Mouse (Mus musculus): Measurements from ENCODE around the gene Gm49510.

Gene Gm49510

DNA sequence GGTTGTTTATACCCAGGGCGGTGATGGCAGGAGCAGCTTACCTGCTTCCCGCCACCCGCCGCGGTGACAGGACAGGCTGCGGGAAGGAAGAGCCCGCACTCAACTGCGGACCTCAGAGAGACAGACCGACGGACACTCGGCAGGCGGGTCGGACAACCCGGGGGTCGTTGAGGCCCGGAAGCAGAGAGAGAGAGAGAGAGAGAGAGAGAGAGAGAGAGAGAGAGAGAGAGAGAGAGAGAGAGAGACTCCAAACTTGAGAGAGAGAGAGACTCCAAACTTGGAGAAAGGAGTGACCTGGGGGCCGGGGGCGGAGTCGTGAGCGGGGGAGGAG is at the start of gene Gm49510:
Gm49510 (plus strand) TSS at position 259 of the 331 bp plus-strand sequence.
- DNase-seq: no peak

DNA sequence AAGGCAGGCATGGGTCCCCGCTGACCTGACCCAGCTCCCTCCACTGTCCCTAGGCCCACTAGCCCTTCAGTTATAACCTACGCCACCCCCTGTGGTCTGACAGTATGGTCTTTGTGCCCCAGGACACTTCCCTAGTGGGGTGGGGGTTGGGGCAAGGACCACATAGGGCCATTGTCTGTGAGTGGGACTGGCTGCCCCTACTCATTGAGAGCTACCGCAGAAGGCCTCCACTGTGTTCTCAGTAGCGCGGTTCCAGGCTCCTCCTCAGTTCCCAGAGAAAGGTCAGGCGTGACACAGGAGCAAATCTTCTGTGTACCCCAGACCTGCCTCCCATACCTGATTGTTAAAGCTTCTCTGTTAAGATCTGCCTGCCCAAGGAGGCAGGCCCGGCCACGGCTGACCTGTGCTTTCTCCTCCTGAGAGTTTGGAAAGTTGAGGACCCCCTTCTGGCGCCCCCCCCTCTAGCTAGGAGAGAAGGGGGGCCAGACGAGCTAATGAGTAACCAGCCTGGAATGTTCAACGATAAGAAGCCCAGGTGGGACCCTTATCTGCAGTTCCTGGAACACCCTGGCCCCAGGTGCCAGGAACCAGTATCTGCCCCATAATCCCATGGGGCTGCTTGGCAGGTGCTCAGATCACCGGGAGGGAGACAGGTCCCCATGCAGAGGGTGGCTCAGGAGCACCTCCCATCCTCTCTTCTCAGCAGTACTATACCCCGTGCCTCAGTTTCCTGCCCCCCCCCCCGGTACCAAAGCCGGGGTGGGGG is 49.2 kb upstream of the Gm49510 start:
- DNase-seq: peak in 1 of 2 experiments; percentile 25

DNA sequence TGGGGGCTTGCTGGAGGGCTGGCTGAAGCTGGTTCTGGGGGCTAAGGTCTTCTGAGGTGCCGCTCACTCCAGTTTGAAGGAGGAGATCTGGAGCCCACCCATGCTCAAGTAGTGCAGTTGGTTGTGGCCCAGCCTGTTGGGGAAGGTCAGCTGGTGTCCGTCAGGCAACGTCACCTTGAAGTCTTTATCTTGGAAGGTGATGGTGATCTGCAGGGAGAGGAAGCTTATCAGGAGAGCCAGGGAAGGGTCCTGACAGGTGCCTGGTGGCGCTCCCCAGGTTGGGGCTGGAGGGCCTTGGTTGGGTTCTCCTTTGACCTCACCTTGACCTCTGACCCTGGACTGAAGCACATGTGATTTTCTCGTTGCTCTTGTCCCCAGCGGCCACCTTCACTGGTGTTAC is 48.5 kb upstream of the Gm49510 start:
- no peak for DNase-seq

DNA sequence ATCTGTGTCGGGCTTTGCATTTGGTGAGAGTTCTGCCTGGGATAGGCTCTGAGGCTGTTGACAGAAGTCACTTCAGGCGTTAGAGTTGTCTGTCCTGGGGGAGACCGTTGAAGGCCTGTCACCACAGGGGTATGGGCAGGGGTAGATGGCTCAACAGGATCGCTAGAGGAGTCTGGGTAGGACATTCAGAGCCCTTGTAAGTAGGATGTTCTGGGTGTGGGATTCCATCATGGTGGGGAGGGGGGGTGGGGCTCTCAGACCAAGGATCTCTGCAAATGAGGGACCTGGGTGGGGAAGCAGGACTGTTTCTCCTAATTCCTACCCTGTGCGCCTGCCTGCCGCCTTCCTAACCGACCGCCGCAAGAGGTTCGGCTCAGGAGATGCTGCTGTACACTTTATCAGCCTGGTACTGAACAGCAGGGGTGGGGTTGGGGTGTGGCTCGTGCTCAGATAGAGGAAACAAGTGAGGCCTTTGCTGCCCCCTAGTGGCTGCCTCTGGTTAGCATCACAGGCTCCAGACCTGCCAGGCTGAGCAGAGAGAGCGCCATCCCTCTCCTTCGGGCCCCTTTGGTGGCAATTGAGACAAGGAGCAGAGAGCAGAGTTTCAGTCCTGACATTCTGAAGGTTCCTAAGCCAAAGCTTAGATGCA is 47.8 kb upstream of the Gm49510 start:
- DNase-seq: peak; percentile 95 to 97

- no peak for DNase-seq
Observed at GRCm38 (mm10) chr15:78855303-78855965, 44.0 kb upstream of the Gm49510 start, which contains the start of gene Lgals2. Lgals2 (minus strand) TSS chr15:78855529.

DNA sequence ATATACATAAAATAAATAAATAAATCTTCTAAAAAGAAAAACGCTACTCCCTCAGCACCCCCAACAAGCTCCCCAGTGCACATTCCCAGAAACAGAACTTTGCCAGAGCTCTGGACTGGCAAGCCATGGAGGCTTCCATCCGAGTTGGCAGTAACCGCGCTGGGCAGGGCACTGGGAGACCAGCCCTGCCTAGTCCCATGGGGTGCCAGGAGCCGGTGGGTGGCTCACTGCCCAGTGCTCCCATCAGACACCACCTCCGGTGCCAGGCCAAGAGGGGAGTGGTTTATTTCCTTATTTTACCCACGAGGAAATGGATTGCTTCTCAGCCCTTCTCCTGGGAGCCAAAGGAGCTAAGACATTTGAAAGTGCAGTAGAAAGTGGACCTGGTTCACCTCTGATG is 42.5 kb upstream of the Gm49510 start:
- peak; percentile 58 to 76 for DNase-seq

GRCm38 (mm10) chr15:78859311-78859710 is 40.2 kb upstream of the Gm49510 start:
- peak; percentile 78 to 82 for DNase-seq

- peak in 1 of 2 experiments; percentile 34 for DNase-seq
Observed at GRCm38 (mm10) chr15:78859714-78860113, 39.8 kb upstream of the Gm49510 start.

DNA sequence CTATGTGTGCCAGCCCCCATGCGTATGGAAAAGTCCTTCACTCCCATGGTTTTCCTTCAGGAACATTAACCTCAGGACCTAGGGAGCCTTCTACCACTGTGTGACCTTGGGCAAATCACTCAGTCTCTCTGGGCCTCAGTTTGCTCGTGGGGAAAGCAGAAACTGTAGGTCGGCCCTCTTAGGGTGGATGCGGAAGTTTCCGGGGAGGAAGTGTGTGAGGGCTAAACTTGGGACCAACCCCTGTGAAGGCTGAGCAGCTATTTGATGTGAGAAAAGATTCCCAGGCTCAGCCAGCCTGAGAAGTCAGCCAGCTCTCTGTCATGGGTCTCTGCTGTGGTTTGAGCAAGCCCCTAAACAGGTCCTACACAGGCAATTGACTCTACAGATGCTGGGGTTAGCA is 37.2 kb upstream of the Gm49510 start:
- no peak for DNase-seq

DNA sequence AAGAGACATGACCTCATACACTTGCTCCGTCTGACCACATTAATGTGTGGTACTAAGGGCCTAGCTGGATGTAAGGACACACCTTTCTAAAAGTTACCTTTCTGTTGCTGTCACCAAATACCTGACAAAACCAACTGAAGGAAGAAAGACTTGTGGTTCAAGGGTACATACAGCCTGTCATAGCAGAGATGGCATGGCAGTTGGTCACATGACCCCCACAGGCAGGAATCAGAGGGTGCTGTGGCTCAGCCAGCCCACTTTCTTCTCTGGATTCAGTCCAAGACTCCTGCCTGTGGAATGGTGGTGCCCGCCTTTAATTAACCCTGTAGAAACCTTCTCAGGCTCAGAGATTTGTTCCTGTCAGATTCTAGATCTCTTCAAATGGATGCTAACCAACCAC is 36.3 kb upstream of the Gm49510 start:
- DNase-seq: no peak

DNA sequence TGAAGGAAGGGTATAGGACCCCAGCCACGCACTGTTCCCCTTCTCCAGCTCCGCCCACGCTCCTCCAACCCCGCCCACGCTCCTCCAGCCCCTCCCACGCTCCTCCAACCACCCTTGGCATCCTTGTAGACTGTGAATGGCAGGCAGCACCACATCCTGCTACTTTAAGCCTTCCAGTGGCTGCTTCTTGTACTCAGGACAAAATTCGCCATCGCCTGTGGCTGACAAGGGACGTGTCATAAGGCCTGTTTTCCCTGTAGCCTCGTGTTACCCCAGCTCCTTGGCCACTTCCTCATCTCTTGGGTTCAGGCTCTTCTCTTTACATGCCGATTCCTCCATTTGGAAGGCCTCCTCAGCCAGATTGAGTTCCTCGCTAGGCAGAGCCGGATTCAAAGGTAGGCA is 35.6 kb upstream of the Gm49510 start:
- no peak for DNase-seq

GRCm38 (mm10) chr15:78868398-78868797 is 31.1 kb upstream of the Gm49510 start:
- no peak for DNase-seq

- DNase-seq: no peak
Observed at GRCm38 (mm10) chr15:78868826-78869233, 30.6 kb upstream of the Gm49510 start.

GRCm38 (mm10) chr15:78869775-78870174 is 29.7 kb upstream of the Gm49510 start:
- DNase-seq: peak; percentile 62 to 74

DNA sequence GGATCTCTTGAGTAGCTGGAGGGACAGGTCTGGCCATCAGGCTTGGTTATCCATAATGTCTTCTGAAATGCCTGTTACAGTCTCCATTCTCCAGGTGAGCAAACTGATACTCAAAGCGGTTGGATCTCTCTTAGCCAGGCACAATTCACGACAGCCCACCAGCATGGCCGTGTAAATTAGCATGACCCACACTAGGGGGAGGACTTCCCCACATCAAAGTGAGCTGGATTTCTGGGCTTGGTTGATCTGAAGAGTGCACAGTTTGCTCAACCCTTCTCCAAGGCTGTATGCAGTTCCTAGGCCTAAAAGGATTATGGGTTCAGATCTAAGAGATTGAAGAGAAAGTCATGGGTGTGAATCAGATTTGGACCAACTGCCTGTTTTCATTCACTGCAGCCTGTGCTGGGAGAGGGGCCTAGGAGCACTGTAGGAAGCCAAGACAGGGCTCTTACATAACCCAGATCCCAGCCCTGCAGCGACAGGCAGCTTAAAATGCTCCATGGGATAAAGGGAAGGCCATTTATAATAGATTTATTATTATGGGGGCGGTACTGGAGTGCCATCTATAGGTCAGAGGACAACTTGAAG is 27.4 kb upstream of the Gm49510 start:
- no peak for DNase-seq

GRCm38 (mm10) chr15:78873803-78874435 is 25.5 kb upstream of the Gm49510 start:
- no peak for DNase-seq

DNA sequence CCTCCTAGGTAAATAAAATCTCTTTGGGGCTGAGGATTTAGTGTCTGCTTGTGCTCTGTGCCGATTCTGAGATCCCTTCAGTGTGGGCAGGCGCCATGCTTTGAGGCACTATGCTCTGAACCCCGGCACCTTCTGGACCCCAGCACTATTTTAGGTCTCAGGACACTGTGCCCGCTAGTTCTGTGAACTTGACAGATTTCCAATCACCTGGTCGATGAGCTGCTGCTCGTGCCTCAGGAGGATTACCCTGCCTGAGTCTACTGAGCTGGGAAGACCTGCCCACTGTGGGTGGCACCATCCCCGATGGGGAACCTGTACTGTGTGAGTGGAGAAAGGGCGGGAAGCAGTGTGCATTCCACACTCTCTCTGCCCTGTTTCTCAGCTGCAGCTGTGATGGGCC is 24.5 kb upstream of the Gm49510 start:
- no peak for DNase-seq

GRCm38 (mm10) chr15:78875537-78875936 is 23.9 kb upstream of the Gm49510 start:
- no peak for DNase-seq

- peak; percentile 87 to 91 for DNase-seq
Observed at GRCm38 (mm10) chr15:78876258-78876696, 23.2 kb upstream of the Gm49510 start.

DNA sequence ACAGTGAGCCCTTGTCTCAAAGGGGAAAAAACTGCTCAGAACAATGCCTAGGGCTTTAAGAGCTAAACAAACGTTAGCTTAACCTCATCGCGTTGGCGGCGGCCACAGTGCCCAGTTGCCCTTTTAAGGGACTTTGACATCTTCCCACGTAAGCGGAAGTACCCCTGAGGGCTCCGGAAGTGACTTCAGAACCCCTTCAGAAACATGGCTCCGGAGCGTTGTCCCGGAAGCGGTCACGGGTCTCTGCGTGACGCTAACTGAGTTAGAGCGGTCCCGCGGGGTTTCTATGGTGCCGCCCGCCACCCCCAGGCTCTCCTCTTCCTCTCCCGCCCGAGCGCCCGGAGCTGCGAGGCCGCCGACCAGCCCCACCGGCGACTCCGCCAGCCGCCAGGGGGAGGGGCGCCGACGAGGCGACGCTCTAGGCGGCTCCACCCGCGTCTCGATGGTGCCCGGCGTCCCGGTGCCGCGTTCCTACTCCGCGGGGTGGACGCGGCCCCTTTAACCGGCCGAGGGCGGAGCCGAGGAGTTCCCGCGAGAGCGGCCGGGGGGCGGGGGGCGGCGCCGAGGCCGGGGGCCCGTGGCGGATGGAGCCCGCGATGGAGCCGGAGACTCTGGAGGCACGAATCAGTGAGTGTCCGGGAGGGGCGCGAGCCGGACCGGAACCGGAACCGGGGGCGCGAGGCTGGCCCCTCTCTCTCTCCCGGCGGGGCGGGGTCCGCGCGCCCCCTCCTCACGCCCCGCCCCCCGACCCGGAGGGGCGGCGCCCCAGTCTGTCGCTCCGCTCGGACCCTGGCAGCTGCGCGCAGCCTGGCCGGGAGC is 22.3 kb upstream of the Gm49510 start, which contains the start of gene Gga1:
Gga1 (plus strand) TSS at position 200 of the 819 bp plus-strand sequence.
- peak; percentile 94 to 97 for DNase-seq

DNA sequence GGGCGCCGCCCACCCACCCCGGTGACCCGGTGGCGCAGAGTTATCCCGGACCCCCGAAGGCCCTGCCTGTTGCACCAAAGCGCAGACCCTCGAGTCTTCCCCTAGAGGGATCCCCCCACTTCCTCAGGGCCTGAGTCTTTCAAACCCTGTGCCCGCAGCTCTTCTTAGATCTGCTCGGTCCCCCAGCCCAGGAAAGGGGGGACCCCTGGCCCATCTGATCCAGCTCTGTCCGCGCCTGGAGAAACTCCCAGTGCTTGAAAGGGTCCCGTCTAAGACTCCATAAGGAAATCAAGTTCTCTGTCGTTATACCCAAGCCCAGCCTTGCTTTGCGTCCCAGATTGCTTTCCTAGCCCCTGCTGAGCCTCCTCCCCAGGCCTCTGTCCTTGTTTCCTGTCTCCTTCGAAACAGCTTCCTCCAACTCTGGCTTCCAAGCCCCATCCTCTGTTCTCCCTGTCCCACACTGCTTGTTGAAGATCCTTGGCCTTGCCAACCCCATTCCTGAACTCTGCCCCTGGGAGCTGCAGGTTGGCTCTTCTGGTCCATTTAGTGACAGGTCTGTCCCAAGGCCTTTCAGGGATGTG is 21.6 kb upstream of the Gm49510 start:
- peak in 1 of 2 experiments; percentile 41 for DNase-seq

Data from cerebellum, postnatal 25 days (tissue).